Mouse (Mus musculus) left cerebral cortex, adult 9 months (tissue): ENCODE results near the gene Bcan.

Source experiments
- DNase-seq, 2 experiments: peaks; one replicate each; pipeline ENCODE4 v3.0.0; 2022; ENCODE audit warnings: low spot score in 2 of 2

Bcan gene

DNA sequence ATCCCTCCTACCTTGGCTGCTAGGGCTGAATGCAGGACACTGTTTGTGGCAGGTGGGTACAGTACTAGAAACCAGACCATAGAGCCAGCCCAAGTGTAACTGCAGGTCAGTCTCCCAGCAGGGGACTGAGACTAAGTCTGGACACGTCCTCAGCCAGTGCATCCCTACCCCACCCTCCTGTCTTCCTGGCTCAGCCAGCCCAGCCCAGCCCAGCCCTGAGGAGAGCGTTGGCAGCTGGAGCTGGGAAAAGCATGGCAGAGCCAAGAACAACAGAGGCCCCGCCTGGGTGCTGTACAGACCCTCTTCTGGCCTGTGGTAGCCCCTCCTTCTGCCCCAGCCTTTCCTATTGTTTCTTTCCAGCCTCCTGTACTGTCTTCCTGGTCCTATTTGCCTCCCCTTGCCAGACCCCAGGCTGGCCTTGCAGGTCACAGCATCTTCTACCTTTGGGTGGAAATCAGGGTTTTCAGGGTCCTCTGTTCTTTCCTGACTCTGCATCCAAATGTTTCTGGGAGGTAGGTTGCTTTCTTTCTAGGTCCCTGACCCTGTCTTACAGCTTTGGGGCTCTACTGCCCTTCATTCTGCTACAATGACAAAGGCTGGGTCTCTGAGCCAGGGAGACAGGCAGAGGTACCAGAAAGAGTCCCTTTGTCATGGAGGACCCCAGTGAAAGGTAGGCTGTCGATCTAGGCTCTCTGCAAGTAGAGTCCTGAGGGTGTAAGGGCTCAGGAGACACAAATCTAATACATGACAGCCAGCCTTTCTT, 55.0 kb downstream of the Bcan start:
- no peak for DNase-seq

DNA sequence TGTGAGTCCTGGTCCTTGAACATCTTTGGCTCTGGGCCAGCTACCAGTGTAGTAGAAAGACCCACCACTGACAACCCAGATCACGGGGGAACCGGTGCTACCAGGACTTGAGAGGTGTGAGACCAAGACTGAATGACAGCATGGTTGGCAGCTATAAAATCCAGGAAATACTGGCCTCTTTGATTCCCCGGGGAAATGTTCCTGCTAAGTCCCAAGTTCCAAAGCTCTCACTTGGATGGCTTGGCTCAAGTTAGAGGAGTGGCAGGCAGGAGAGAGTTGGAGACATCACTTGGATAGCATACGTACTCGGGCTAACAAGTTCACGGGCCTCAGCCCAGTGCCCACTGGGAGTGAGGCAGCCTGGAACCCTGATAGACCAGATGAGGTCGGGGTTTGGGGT, 56.4 kb downstream of the Bcan start:
- DNase-seq, result no peak

DNA sequence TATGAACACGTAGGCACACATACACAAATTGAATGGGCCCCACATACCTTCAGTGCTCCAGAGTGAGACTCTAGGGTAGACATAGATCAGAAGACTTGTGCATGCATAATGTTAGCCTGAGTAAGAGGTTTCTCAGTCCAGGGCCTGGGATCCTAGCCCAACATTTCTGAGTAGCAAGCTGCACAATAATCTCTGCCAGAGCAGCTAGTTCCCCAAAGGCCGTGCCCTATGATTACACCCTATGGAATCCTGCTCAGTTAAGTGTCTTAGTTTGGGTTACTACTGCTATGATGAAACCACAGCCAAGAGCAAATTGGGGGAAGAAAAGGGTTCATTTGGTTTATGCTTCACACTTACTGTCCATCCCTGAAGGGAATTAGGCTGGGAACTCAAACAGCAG, 57.6 kb downstream of the Bcan start:
- no peak for DNase-seq

DNA sequence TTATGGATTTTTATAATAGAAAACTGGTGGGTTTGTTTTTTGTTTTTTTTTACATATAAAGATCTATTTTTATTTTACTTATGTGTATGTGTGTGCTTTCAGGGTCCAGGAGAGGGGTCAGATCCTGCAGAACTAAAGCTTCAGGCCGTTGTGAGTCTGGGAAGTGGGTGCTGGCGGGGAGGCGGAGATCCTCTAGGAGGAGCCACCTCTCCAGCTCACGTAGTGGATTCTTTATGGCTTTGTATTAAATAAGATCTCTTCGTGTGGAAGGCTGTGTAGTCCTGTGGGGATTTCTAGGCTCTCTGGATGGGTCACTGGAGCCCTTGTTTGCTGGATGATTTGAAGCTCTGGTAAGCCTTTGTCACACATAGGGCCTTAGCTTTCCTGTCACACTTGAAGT, 59.4 kb downstream of the Bcan start:
- DNase-seq, result no peak
